Mouse (Mus musculus): Measurements from ENCODE around the gene Lrguk.

DNA sequence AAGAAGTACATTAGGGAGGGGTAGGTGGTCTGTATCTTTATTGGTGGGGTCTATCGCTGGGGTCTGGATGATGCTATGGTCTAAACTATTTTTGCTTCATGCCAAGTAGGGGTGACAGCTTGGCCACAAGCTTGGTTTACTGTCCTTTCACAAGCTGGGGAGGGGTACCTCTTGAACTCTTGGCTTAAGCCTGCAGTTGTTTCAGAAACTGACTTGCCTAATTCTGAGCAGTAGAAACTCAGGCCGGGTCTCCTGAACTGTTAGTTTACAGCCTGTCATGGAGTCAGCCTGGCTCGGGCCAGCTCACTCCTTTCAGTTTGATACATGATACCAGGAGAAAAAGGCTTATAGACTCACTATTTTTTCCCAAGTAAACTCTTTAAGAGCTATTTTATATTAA is 109.1 kb downstream of the Lrguk start:
- TF ChIP-seq CTCF (IDR thresholded peaks at IDR 0.05; ENCODE audit: low read depth, low read length) (no peak), POLR2A (IDR thresholded peaks at IDR 0.05; ENCODE audit: borderline replicate concordance, low read depth, low read length) (no peak)
